Mouse (Mus musculus) embryo, embryonic 9.5 days (tissue): ENCODE data around the gene Tmem56.

ENCODE experiments used
- DNase-seq: peaks from one replicate; pipeline ENCODE4 v3.0.0-alpha.2; 2017; ENCODE audit errors: extremely low spot score

The Tmem56 gene

DNA sequence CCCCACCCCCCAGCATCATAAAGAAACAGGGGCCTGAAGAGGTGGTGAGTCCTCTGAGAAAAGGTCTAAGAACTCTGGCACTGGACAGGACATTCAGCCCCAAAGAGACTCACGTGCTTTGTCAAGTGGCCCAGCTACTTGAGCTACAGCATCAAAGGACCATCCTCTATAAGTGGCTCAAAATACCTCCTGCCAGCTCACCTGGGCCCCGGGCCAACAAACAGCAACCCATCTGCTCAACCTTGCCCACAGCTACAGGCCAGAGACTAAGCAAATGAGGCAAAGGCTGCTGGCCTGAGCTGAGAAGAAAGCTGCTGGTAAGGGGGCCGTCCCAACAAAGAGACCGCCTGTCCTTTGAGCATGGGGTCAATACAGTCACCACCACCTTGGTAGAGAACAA, 5.3 kb downstream of the Tmem56 start:
- no peak for DNase-seq

DNA sequence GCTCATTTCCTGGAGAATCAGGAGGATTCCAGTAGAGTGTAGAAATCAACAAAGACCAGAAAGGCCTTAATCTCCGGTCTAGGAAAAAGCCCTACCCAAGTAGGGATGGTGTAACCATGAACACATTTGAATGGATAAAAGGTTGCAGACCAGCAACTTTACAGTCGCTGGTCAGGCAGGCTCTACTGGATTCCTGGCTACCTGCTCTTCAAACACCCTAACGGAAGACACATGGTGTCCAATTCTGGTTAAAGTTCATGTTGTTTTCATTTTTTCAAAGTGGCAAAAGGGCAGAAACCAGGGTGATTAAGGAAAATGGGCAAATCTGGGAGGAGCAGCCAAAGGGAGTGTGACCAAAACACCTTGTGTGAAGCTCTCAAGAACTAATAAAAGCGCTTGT, 5.9 kb downstream of the Tmem56 start:
- DNase-seq: no peak

DNA sequence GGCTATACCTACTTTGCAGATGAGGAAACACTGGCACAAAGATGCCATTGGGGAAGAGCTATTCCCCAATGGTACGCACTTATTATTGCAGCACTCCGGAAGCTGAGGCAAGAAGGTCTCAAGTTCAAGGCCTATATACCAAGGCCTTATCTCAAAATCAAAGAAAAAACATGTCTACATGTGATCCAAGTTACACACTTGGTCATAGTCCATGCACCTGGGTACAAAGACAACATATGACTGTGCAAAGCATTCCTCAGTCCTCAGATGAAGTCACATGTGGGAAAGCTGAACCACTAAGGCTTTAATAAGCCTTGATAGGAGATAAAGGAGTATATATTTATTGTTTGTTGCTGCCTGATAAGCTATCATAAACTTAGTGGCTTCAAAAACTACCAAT, 8.9 kb downstream of the Tmem56 start:
- DNase-seq: no peak

DNA sequence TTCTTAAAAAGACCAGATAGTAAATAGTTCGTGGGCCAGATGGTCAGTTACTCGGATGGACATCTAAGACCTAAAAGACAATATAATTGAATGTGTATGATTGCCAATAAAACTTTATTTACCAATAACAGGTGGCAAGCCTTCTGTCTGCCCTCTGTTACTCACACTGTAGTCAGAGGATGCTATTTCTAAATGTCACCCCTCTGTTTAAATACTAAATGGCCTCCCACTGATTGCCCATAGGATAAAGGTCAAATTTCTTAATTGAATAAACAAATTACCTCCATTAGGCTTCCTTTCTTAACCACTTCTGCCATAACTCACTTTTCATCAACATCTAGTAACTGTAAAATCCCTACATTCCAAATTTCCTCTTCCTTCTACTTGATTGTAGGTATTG, 10.3 kb downstream of the Tmem56 start:
- DNase-seq: no peak

DNA sequence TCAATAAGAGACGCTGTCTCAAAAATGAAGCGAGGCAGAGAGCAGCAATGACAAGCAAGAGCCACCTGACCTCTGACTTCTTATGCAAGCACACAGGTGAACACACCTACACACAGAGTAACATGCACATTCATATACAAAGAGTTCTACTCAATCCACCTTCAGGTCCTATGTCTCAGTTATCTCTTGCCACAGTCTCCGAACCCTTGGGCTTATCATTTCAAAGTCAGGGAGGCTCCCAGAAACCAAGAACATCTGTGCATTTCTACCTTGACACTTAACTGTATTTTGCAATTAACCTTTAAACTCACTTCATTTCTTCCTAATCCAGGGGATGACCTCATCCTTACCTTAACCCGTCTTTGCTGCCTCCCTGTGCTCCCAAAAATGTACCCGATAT, 15.6 kb downstream of the Tmem56 start:
- no peak for DNase-seq

DNA sequence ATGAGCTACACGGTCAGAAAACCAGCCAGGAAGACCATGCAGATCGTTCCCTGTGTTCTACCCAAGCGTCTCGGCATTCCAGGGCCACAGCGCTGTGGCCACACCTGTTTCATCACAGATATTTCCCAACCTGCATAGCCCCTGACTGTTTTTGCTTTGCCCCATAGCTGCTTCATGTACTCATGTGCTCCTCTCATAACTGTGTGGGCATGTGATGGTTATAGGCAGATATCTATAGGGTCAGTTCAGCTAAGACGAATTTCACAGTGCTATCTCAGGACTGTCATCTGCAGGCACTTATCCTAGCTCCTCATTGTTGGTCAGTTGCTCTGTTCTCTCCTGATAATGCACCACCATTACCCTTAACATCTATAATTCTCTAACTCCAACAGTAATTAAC, 18.7 kb downstream of the Tmem56 start:
- no peak for DNase-seq

DNA sequence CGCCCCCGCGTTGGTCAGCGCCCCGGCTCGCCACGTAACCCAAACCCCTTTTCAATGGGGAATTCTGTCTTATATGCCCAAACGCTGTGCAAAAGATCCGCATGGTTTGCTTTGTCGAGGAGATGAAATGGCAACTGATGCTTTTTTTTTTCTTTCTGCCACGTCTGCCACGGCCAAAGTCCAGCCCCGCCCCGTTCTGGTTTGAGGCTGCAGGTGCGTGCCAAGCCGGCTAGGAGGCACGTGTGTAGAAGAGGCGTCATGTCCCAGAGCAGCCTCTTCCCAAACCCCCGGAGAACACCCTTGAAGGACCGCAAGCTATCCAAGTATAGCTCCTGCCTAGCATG, 19.7 kb downstream of the Tmem56 start:
- DNase-seq: no peak

DNA sequence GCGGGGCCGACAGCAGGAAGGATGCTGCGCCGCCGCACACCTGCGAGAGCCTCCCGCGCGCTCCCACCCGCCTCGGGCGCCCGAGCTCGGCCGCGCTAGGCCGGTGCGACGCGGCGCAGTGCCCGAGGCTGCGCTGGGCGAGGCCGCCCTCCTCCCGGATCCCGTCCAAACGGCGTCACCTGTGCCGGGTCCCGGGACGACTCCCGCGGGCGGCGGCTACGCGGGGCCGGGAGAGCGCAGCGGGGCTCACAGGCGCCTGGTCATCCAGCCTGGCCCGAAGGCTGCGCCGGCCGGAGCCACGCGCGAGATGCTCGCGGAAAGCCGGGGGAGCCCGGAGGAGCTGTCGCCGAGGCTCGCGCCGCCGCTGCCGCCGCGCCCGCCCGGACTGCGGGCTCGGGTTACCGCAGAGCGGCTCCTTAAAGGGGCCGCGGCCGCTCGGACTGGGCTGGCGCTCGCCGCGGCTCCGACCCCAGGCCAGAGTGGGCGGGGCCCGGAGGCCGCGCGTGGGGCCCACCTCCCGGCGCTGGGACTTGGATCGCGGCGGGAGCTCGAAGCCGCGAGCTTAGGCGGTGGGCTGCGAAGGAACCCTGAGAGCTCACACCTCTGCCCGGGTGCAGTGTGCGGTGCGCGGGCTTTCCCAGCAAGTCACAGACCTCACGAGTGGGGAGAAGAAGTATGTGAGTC, 20.2 kb downstream of the Tmem56 start:
- peak; percentile 70 for DNase-seq

DNA sequence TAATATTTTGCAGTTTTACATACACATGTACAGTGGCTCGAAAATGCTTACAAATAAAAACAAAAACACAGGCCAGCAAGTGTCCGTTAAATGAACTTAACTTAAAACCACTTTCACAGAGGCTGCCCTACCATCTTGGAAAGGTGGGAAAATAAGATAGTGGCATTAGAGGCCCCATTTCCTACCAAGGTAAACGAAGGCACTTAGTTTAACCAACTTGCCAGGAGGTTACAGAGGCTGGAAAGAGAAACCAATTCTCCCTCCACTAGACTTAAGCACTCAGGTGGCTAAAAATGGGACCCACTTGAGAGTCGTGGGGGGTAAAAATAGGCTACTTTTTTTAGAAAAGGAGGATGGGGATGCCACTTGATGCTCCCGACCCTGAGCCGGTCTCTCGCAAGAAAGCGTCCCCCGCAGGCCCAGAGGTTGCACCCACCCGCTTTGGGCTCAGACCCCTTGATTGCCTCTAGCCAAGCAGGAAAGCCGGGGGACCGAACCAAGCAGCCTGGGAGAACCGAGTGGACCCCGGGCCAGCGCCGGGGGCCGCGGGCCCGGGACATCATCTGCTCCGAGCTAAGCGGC, 20.9 kb downstream of the Tmem56 start:
- DNase-seq: peak; percentile 47

DNA sequence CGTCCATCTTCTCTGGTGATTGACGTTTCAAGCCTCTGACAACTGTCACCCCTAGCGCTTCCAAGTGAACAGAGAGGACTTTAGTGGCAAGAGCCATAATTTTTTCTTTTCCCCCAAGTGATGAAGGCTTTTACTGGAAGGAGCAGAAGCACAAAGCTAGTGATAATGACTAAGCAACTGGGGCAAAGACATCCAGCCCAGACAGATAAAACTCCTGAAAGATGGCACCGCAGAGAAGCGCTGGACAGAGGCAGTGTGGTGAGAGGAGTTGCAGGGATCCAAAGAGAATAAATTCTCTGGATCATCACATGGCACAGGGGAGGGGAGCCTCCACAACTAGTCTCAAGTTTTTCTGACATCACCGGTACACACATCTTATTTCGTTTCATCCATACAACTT, 21.6 kb downstream of the Tmem56 start:
- no peak for DNase-seq

DNA sequence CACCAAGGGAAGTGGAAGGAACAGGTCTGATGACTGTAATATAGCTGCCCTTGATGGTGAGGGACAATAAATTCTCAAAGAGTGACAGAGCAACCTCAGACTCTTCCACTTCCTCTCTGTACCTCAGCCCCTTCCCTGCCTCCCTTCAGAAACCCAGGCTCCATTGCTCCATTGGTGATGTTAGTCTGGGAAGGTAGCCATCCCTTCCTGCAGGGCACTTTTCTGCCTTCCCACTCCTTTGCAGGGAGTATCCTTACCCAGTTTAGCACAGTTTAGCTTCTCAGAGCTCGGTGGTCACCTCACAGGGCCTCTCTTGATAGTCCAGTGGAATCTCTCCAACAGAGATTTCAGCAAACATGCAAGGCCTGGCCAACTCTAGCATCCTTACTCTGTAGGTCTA, 22.1 kb downstream of the Tmem56 start:
- DNase-seq: no peak

DNA sequence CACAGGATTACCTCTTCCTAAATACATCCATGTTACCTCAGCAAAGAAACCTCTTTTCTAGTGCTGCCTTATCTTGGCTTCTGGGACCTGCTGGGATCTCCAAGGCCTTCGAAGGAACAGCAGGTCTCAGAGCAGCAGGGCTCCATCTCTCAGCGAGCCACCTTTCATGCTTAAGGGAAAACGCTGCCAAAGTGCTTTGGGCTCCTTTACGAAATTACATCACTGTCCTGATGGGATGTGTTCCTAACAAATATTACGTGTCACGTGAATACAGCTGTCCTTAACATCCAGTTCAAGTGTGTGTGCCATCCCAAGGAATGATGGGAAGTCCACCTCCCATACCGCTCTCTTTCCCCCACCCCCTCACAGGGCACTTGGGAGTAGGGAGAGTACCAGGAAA, 22.9 kb downstream of the Tmem56 start:
- DNase-seq: no peak

DNA sequence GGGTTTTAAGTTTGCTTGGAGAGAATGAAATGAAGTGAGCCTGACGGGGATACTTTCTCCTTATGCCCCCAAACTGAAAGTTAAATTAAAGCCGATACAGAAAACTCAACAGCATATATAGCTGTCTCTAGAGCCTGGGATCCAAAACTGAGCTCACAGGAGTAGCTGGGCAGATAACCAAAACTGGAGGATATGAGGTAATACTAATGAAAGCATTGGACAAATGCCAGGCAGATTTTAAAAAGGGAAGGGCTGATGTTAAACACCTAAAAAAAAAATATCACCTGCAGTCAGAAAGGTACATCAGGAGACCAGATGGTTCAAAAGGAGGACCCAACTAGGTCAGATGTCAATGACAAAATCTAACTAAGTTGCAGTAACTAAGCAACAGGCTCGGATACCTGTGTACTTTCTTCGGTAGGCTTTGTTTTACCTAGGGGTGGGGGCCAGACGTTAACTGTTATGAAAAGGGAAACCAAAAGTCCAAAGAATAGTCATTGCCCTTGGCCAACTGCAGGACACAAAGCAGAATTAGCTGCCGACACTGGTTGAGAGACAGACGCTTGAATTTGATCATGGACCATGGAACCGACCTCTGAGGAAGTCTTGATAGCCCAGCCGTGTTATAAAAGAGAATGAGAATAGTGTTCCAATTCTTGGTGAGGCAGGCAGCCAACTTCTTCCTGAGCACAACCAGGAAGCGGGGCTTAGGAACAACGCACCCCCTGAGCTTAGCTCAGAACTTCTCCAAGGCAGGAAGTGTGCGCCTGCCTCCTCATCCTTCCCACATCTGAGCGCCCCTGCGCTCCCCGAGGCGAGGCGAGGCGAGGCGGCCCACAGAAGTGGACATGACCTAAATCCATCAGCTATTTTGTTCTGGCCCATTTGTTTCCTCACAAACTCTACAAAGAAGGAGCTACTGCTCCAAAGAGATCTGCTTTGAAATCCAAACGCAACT, 24.1 kb downstream of the Tmem56 start:
- no peak for DNase-seq

DNA sequence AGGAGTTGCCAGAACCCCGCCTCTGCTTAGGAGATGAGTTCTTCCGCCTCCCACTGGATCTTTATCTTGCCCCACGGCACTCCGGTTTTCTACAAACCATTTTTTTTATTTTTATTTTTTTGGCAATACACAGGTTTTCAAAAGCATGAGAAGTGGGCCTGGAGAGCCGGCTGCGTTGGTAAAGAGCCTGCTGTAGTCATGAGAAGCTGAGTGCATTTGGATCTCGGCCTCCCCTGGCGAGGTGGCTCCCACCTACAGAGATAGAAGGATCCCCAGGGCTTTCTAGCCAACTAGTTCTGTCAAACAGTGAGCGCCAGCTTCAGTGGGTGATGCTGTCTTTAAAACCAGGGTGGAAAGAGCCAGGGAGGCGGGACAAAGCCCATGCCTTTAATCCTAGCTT, 25.5 kb downstream of the Tmem56 start:
- no peak for DNase-seq

DNA sequence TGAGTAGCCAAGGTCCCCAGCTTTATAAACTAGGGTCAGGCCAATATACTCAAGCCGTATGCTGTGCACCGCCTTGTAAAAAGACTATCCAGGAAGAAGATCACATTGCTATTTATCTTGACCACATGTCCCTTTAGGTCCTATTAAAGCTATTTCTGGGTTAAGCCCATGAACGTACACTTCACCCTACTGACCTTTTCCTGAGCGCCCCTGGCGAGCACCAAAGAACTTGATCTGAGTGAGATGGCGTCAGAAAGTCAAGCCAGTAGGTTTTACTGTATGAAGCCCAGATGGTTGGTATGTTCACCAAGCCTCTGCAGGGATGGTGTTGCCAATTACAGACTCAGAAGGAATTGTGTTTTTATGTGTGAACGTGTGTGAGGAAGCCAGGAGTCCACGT, 26.8 kb downstream of the Tmem56 start:
- no peak for DNase-seq

DNA sequence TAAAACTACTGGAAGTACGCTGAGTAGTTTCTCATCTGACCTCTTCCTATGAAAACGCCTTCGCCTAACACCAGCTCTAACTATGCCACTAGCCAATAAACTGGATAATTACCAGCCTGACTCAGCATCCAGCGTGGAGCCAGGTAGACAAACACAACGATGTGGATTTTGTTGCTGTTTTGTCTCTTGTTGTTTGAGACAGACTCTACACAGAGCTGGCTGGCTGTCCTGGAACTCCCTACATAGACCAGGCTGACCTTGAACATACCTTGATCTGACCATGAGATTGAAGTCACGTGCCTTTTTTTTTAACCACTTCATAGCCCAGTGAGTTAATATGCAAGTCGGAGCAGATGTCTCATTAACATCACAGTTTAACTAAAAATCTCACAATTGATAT, 27.4 kb downstream of the Tmem56 start:
- no peak for DNase-seq

DNA sequence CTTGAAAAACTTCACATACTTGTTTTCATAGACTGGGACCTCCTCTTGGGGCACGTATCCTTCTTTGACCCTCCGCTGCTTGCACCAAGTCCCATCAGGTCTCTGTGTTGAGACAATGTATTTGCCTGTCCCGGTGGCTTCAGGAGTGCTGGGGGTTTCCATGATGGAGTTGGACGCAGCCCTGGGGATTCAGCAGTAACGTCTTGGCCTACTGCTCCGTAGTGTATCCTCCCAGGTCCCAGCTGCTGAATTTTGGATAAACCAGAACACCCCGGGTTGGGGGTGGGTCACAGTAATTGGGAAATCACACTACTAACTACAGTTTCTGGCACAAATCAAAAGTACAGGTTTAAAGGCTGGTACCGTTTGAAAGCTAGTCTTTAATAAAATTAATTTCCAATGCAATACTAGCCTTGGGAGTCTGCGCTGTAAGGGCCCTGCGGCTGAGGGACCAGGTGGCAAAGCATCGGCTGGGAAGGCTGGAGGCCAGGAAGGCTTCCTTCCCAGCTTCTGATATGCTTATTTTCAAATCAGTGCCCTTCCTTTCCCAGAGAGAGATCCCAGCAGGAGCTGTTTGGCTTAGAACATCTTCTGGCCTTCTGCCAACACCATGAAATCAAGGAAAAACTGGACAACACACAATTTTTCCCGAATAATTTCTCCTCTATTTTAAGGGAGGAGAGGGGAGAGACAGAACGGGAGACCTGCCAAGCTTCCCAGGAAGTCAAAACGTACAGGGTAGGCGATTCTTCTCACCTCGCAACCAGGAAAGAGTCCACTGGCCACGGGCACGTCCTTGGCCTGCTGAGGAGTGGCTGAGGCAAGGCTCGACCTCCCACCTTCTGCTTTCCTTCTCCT, 32.1 kb downstream of the Tmem56 start:
- DNase-seq: no peak

DNA sequence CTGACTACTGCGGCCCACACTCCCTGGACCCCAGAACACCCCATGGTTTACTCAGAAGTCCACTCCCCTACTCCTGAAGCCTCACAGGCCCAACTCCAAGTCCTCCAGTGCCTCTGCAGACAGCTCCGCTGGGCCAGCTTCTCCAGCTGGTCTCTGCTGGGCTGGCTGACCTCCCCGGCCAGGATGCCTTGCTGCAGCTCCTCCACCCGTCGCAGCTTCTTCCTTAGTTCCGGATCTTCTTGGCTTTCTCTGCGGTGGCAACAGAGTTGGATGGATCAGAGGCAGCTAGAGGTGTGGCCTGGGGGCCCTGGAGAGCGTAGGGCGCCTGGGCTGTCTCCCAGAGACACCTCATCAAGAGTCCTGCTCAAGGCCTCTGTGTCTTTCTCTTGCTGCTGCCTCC, 32.9 kb downstream of the Tmem56 start:
- no peak for DNase-seq

DNA sequence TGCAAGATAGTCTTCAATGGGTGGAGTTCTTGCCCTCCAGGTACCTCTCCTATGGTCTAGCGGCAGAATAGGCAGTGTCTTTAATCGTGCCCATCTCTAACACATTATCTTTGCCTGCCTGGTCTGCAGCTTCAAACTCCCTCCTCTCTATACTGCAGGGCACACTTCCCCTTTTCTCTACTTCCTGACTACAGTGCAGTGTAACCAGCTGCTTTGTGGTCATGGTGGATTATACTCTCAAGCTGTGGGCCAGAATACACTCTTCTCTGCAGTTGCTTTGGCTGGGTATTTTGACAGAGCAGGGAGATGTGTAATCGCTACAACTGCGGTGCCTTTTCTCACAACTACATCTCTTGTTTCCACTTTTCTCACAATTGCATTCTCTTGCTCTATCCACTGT, 40.0 kb downstream of the Tmem56 start:
- DNase-seq: no peak

DNA sequence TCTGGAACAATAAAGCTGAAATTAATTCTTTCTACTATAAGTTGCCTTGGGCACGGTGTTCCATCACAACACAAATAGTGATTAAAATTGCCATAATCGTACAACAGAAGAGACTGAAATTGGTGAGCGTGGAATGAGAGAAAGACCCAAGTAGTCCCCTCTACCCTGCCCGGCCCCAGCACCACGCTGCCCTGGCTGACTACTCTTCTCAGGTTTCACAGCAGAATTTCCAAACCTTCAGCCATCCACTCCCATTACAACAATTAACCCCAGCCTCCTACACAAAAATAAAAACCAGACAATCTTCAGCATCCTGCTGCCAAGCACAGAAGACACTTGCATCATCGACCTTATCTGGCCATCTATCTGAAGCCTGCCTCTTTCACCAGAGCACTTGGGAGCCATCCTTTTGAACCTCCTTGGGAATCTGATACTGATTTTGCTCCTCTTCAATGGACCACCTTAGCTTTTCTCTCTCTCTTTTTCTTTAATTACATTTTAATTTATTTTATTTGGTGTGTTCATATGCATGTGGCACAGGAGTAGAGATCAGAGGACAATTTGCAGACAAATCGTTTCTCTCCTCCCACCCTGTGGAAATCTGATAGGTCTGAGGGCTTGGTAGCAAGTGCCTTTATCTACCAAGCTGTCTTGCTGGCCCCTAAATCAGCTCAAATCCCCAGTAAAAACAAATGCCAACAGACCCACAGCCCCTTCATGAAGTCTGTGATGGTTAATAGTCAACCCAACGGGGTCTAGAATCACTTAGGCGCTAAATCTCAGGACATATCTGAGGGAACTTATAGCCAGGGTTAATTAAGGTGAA, 40.6 kb downstream of the Tmem56 start:
- DNase-seq: no peak

DNA sequence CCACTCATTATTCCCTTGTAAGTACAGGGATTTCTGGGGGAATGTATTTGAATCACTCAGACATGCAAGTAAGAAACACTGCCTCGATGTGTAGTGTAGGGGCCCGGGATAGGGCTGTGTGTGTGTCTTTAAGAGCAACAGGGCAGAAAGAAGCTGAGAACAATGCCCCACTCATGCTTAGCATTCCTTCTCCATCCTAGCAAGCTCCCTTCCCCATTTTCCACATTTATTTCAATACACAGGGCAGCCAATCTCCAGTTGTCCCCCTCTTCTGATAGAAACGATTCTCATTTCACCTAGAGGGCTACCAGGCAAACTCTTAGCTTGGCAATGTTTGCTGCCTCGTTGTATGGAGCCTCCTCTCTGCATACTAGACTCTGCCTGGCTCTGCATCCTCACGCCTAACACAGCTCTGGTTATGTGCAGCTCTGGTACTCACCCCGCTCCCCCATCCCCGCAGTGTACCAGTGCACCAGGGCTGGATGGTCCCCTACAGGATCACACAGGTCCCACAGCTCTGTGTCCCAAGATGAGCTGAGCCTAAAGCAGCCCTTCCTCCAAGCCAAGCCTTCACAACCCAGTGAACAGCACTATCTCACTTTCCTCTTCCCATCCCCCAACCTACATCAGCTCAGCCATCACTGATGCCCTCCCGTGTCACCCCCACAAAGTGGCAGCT, 42.4 kb downstream of the Tmem56 start:
- peak; percentile 42 for DNase-seq
